Comparison of ENCODE assay signal across 12 mouse cellular contexts in genomic region chr4:86527162-86528136, GRCm38 (mm10). TPM values are rescaled to one million over a fixed set of nuclear protein-coding genes. Genes with fewer than 3 reads are reported as not detected.
DNase-seq lines count a peak whose midpoint lies in the region; ATAC-seq and TF ChIP-seq lines count a peak whose summit lies in the region.
"Had no signal": no experiment of that assay in that cellular context is flagged by ENCODE, and none has a peak within 500 bp of the region (broad histone marks: within the 10 kb centered on the region; RNA-seq: fewer than 3 reads in every experiment).

No protein-coding gene starts in this region.

- no peak overlapping the region for H3K9ac ChIP-seq in embryonic facial prominence, embryonic 12.5 days
- H3K9ac ChIP-seq: heart, embryonic 15.5 days had no signal

- H3K9me3 ChIP-seq in embryonic facial prominence, embryonic 12.5 days: no peaks in the 10 kb centered on the region
- H3K9me3 ChIP-seq in limb, embryonic 10.5 days (replicated peaks): no peaks in the 10 kb centered on the region
- H3K9me3 ChIP-seq: heart, embryonic 15.5 days had no signal

- H3K36me3 ChIP-seq in embryonic facial prominence, embryonic 12.5 days: no peaks in the 10 kb centered on the region
- no peaks in the 10 kb centered on the region for H3K36me3 ChIP-seq in limb, embryonic 10.5 days
- H3K36me3 ChIP-seq: heart, embryonic 15.5 days had no signal

- peaks cover 16% of the 10 kb centered on the region for H3K4me1 ChIP-seq in embryonic facial prominence, embryonic 12.5 days
- peaks cover 34% of the 10 kb centered on the region for H3K4me1 ChIP-seq in limb, embryonic 10.5 days
- H3K4me1 ChIP-seq: heart, embryonic 15.5 days had no signal

- intact Hi-C loops in gastrocnemius, adult 2 months (cut with DNase I): no loop called here

- TF ChIP-seq CTCF in gastrocnemius, adult 2 months (IDR thresholded peaks at IDR 0.05): no peak

- H3K4me3 ChIP-seq in gastrocnemius, adult 2 months: no peak overlapping the region
- H3K4me3 ChIP-seq in embryonic facial prominence, embryonic 12.5 days: no peak overlapping the region
- 0 out of 2 replicates have a peak overlapping the region, but pooled peaks have one; percentile 8 for H3K4me3 ChIP-seq in limb, embryonic 10.5 days
- H3K4me3 ChIP-seq: heart, embryonic 15.5 days had no signal

- no peak overlapping the region for H3K4me2 ChIP-seq in embryonic facial prominence, embryonic 12.5 days (replicated peaks)
- H3K4me2 ChIP-seq: heart, embryonic 15.5 days had no signal

- 20% methylated on average over 11 of the region's 11 CpGs for WGBS in embryonic facial prominence, embryonic 12.5 days
- 40% methylated on average over 11 of the region's 11 CpGs for WGBS in limb, embryonic 10.5 days

- H3K27ac ChIP-seq in gastrocnemius, adult 2 months: peak overlapping the region; percentile 64
- peak overlapping the region; percentile 83 for H3K27ac ChIP-seq in embryonic facial prominence, embryonic 12.5 days
- peak overlapping the region; percentile 93 for H3K27ac ChIP-seq in limb, embryonic 10.5 days
- H3K27ac ChIP-seq: heart, embryonic 15.5 days had no signal

- peak; percentile 80 for ATAC-seq in embryonic facial prominence, embryonic 12.5 days (ENCODE audit: insufficient number of reproducible peaks, insufficient read depth, low FRiP score, low TSS enrichment)

- no peaks in the 10 kb centered on the region for H3K27me3 ChIP-seq in embryonic facial prominence, embryonic 12.5 days
- H3K27me3 ChIP-seq in limb, embryonic 10.5 days (ENCODE audit: low read depth, poor library complexity, severe bottlenecking): no peaks in the 10 kb centered on the region
- H3K27me3 ChIP-seq: heart, embryonic 15.5 days had no signal

- peak; percentile 22 for DNase-seq in gastrocnemius, adult 2 months
- no peak for DNase-seq in gastrocnemius, postnatal 25 days
- DNase-seq in 3T3-L1 (ENCODE audit: low read depth, low spot score): peak; percentile 22
- DNase-seq in limb, embryonic 10.5 days (ENCODE audit: low spot score): peak; percentile 71
- no peak for DNase-seq in layer of hippocampus, adult 9-10 months (ENCODE audit: low spot score)
- DNase-seq in ovary, adult 18-20 months (ENCODE audit: low spot score): no peak
- DNase-seq in spleen, postnatal 14 days (ENCODE audit: low spot score in 2 of 2): no peak
- DNase-seq: layer of hippocampus, postnatal 36 days had no signal

RNA-seq across cellular contexts. Expression of gene Saxo1, which starts 30.7 kb away (rescaled TPM):
- not detected for total RNA-seq in gastrocnemius, adult 2 months (2021)
- total RNA-seq in gastrocnemius, postnatal 25 days (2021): not detected
- not detected in 2 replicates for polyA plus RNA-seq in embryonic facial prominence, embryonic 12.5 days (2016; fragmentation: Nextera tagmentation; extraction: Ambion mirVana)
- polyA plus RNA-seq in limb, embryonic 10.5 days (2016; fragmentation: Nextera tagmentation; extraction: Ambion mirVana): not detected in 2 replicates
- total RNA-seq: layer of hippocampus, postnatal 36 days; megakaryocyte progenitor cell, adult 5-6 weeks; neutrophil, adult 5-6 weeks had no signal

RNA-seq across cellular contexts. Expression of gene Rraga, which starts 48.0 kb away (rescaled TPM):
- 10 to 100 TPM; 43.5 to 54.4 TPM for total RNA-seq in gastrocnemius, adult 2 months (2021)
- total RNA-seq in gastrocnemius, postnatal 25 days (2021): 10 to 100 TPM; 41.2 to 43.1 TPM
- 66.4 and 71.8 TPM in 2 replicates for polyA plus RNA-seq in embryonic facial prominence, embryonic 12.5 days (2016; fragmentation: Nextera tagmentation; extraction: Ambion mirVana)
- 46.3 and 48.5 TPM in 2 replicates for polyA plus RNA-seq in limb, embryonic 10.5 days (2016; fragmentation: Nextera tagmentation; extraction: Ambion mirVana)

Comparison
In these comparisons a context has a peak if more than half of its experiments do, and no peak if none do; other contexts are left out.
1. DNase-seq: peak in gastrocnemius, adult 2 months (single experiment), 3T3-L1 (single experiment) and limb, embryonic 10.5 days (single experiment); none in gastrocnemius, postnatal 25 days (single experiment), layer of hippocampus, adult 9-10 months (single experiment), ovary, adult 18-20 months (single experiment) and spleen, postnatal 14 days (0 of 2).
2. Peak in every context shown above with its lines, with median percentiles within 50 percentile points of each other: H3K27ac ChIP-seq.